Mouse (Mus musculus): Measurements from ENCODE around the gene Ciao1.
"Not testable (repeated sequence)": the region's sequence is repeated elsewhere in the genome, so short reads cannot be mapped to it uniquely, and the experiment has no call there.

Ciao1 gene

DNA sequence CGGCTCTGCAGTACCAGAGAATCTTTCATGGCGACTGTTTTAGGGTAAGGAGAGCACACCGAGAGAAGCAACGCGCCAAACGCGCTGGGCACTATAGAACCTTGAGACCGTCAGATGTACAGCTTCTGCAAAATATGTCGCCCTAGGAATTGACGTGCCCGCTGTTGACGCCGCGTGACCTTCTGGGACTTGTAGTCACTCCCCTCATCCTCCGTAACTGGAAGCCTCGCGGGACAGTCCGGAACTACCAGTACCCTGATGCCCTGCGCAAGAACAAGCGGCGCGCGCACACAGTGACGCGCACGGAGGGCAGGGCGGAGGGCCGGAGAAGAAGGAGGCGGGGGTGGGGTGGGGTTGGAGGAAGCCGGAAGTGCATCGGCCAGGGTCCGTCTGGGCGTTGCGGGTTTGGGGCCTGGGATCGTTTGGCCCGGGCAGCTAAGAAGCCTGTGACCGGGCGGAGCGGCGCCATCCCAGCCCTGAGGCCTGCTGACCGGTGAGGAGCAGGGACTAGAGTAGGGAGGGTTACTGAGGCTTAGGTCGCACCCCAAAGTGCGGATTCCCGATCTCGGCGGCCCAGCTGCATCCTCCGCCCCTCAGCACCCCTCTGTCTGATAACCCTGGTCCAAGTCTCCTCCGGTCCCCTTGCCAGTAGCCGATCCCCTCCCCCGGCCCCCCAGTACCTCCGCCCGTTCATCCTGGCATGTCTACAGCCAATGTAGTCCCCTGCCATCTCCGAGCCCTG lies at the start of gene Ciao1, which contains the start of gene Tmem127:
Ciao1 (minus strand) TSS at position 225 of the 742 bp plus-strand sequence.
Tmem127 (plus strand) TSS at position 317 of the 742 bp plus-strand sequence.
- peak; percentile 99 for DNase-seq (ENCODE audit: low read depth)

DNA sequence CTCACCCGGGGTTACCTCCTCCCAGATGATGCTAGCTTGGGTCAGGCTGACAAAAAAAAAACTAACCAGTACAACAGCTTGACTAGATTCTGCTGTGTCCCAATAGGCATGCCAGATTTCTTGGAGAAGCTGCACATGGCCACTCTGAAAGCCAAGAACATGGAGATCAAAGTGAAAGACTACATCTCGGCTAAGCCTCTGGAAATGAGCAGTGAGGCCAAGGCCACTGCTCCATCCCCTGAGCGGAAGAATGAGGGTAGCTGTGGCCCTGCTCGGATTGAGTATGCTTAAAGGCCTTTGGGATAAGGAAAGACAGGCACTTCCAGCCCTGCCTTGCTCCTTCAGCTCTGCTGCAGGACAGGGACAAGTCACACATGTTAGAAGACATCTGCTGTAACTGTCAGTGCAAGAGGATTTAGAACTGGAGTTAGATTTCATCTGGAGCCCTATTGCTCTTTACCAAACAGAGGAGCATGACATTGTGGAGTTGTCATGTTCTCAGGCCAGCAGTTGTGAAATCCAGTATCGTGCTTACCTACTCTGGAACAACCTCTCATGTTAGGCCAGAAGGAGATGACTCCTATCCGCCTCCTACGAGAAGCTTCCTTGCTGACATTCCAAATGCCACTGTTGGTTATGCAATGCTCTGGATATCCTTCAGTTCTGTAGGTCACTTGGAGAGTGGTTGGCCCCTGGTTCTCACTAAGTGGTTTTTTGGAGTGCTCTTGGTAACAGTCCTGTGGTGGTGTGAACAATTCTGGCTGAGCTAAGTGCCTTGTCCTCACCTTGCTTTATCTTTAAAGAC lies 49.6 kb upstream of the Ciao1 start:
- no peak for DNase-seq (ENCODE audit: low read depth)

DNA sequence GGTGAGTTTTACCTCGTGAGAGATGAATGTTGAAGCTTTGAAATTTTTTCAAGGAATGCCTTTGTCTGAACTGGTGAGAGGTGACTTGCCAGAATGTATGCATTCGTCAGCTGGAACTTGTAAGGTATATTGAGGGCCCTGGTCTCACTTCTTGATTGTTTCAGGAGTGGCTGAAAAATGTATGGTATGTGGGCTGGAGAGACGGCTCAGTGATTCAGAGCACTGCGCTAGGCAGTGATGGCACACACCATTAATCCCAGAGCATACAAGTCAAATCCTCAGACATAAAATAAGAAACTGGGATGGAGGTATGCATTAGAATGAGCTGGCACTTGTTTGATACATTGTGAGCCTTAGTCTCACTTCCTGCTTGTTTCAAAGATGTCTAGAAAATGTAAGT lies 44.6 kb upstream of the Ciao1 start:
- no peak for DNase-seq (ENCODE audit: low read depth)

DNA sequence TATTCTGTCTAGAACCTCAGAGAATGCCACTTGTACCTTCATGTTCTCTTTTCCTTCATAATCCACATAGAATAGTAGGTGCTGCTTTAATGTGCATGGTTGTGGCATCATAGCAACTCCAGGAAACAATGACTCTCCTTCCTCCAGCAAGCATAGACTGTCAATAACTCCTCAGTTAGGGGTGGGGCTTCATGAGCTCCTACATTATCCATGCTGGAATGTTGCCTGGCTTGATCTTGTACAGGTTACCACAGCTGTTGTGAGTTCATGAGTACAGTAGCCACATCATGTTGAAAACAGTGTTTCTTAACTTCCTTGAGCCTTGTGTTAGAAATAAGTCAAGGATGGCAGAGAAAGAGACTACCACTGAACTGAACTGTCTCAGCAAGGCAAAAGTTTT lies 30.5 kb upstream of the Ciao1 start:
- DNase-seq (ENCODE audit: low read depth) = no peak

DNA sequence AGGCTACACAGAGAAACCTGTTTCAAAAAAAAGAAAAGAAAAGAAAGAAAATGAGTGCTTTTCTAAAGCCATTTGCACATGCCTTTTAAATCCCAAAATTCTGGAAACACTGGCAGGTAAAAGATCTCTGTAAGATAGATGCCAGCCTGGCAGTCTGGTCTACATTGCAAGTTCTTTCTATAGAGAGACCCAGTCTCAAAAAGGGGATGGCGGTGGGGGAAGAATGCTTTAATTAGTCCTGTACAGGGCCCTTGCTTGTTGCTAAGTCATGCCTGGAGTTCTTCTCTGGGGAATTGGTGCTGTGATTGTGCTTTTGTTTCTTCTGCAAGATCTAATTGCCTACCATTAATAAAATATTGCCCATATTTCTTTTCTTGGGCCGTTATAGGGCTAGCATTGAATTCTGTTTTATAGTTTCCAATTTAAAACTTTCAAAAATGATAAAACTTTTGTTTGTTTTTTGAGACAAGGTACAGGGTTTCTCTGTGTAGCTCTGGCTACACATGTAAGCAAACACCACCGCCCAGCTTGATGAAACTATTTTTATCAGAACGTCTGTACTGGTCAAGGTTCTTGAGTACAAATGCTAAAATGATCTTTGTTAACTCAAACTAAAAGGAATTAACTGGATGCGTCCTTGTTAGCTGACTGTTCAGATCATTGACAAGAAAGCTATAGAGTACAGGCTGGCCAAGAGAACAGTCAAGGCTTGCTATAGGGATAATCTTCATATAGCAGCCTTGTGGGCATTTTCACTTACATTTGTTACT lies 28.1 kb upstream of the Ciao1 start:
- no peak for DNase-seq (ENCODE audit: low read depth)

DNA sequence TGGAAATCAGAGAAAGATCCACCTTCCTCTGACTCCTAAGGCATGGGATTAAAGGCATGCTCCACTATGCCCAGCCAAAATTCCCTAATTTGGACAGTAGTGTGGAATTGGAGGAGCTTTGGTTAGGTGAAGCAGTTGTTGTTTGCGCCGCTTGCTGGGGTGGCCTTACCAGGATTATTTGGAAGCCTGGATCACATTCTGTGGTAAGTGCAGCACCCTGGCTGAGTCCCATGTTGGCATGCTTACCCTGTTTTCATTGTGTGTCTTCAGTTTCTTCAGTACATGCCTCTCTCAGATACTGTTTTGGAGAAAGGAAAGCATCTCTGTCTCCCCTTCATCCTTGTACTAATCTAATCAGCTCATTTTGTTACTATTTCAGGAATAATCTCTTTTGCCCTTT lies 27.0 kb upstream of the Ciao1 start:
- no peak for DNase-seq (ENCODE audit: low read depth)

DNA sequence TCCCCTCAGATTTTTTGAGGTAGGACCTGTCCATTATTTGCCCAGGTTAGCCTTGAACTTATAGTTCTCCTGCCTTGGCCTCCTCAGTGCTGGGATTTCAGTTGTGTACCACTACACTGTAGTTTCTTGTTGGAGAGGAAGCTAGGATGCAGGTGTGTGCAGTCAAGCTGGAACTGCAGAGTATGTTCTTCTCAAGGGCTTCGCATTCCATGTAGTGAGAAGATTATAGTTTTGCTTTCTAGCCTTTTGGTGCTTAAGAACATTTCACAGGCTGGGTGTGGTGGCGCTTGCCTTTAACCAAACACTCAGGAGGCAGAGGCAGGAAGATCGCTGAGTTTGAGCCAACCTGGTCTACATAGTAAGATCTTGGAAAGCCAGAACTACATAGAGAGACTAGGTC lies 25.2 kb upstream of the Ciao1 start:
- DNase-seq (ENCODE audit: low read depth) = no peak

DNA sequence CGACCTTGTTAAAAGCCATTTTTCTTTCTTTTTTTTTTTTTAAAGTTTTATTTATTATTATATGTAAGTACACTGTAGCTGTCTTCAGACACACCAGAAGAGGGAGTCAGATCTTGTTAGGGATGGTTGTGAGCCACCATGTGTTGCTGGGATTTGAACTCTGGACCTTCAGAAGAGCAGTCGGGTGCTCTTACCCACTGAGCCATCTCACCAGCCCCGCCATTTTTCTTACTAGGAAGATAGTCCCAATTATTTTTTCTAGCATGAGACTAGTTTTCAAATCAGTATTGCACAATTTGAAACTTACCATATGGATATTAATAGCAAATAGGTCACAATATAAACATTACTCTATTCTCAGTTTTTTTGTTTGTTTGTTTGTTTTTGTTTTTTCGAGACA lies 24.4 kb upstream of the Ciao1 start:
- DNase-seq (ENCODE audit: low read depth) = not testable (repeated sequence)

DNA sequence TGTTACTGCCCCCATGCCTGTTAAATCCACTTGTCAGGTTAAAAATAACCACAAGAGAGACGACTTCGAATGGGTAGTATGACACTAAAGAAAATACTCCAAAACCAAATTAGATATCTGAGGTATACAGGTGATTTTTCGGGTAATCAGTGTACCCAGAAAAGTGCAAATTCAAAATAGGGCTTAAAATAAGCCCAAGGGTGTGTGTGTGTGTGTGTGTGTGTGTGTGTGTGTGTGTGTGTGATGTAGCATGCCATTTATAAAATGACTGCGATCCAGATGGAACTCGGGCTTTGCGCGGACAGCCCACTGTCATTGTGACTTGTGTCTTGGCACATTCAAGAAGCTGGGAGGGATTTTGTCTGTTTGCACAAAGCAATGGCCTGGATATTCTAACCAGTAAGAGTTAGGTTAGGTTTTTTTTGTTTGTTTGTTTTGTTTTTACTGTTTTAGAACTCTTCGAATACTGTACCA lies 23.5 kb upstream of the Ciao1 start:
- DNase-seq (ENCODE audit: low read depth) = no peak

DNA sequence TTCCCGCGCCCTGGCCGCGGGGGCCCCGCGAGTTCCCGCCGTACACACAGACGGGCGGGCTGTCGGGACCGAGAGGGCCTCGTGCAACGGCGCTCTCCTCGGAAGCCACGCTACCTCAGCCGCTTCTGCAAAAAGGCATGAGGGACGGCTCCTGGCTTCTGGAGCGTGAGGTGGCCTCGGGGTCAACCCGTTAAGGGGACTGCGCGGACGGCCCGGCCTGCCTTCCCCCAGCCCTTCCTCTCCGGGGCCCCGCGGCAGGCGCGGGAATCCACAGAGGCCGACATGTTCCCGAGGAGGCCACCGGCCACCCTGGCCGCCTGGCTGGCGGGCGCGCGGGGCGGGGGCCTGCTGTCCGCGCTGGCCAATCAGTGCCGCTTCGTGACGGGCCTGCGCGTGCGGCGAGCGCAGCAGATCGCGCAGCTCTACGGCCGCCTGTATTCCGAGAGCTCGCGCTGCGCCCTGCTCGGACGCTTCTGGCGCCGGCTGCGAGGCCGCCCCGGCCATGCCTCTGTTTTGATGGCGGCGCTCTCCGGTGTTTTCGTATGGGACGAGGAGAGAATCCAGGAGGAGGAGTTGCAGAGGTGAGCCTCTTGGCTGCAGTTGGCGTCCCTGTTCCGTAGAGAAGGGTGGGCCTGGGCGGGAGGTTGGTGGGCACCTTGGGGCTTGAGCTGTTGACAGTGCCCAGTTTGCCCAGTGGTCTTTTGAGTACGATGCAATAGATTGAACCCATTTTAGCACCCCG lies 22.9 kb upstream of the Ciao1 start:
- peak; percentile 89 for DNase-seq (ENCODE audit: low read depth)

DNA sequence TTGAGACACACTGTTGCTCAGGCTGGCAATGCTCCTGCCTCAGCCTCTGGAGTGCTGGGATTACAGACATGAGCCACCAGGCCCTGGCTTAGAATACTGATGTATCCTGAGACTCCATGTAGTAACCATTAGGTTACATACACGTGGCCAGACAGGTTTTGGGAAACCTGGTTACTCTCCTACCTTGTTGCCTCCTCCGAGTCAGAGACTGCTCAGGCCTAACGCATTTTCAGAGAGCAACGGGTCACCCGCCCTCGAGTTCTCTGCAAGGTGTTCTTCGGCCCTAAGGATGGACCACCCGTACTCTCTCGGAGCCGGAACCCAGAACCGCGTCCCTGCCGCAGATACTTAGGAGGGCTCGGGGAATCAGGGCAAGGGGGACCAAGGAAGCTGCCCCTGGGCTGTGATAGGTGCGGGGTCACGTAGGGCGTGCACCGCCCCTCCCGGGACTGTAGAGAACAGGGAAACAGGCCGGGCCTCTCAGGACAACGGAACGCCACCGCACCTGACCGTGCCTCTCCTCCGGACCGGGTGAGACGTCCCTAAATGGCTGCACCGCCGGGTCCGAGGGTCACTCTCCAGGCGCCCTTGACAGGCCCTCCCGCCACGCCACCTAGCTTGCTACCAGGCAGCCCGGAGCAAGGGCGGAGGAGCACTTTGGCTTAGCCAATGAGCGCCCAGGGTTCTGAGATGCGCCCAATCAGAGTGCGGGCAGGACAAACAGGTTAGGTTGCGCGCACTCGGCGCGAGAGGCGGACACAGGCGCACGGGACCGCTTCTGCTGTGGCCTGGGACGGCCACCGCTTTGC lies 22.1 kb upstream of the Ciao1 start, which contains the start of gene Stard7:
Stard7 (plus strand) TSS at position 728 of the 809 bp plus-strand sequence.
- peak; percentile 98 for DNase-seq (ENCODE audit: low read depth)

DNA sequence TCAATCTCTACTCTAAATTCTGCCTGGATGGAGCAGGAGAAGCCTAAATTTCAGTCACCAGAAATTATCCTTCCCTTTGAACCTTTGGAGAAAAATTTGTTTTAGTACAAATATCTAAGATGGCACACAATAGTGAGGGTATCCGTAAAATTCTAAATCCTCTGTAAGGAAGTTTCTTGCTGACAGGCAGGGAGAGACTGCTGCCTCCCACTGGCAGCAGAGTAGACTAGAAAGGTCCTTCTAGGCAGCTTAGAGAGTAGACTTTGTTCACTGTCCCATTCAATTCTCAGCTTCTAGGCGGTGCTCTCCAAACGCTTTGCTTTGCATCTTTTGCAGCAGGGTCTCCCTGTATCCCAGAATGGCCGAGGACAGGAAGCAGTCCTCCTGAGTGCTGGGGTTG lies 20.2 kb upstream of the Ciao1 start:
- no peak for DNase-seq (ENCODE audit: low read depth)

DNA sequence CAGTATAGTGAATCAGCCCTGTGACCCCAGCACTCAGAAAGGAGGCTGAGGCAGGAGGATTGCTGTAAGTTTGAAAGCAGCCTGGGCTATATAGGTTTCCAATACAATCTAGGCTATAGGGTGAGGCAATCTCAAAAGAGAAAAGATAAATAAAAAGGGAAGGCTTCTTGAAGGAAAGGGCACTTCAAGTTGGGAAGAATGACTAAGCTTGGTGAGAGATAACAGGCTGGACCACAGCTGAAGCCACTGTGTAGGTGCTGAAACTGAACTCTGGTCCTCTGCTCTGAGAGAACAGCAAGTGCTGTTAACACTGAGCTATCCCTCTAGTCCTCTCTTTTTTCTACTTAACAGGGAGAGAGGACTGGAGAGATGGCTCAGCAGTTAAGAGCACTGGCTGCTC lies 14.9 kb upstream of the Ciao1 start:
- DNase-seq (ENCODE audit: low read depth) = no peak

DNA sequence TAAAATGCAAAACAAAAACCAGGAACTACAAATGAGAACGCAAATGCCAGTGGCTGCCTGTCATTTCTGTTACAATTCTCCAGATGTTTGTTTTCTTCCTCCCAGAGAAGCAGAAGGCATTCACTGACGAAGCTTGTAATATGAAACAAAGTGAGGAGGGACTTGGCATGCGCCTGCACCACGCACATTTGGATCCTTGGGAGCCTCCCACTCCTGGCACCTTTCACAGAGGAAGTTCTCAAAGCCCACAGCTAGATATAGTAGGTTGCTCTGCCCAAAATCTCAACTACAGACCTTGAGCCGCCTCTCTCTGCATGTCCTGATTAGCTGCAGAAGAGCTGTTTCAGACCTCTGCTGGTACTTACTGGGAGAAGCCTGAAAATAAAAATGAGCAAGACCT lies 11.7 kb upstream of the Ciao1 start:
- DNase-seq (ENCODE audit: low read depth) = no peak

DNA sequence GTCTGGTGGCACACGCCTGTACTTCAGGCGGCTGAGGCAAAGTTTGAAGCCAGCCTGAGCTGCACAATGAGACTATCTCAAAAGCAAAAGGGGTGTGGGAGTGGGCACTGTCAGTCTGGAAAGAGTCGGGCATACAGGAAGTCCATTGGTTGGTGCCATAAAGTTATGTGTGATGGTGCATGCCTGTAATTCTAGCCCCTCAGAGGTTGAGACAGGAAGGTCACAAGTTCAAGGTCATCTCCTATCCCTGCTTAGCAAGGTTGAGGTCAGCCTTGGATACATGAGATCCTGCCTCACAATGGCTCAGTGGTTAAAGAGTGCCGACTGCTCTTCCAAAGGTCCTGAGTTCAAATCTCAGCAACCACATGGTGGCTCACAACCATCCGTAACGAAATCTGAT lies 7.7 kb upstream of the Ciao1 start:
- no peak for DNase-seq (ENCODE audit: low read depth)

DNA sequence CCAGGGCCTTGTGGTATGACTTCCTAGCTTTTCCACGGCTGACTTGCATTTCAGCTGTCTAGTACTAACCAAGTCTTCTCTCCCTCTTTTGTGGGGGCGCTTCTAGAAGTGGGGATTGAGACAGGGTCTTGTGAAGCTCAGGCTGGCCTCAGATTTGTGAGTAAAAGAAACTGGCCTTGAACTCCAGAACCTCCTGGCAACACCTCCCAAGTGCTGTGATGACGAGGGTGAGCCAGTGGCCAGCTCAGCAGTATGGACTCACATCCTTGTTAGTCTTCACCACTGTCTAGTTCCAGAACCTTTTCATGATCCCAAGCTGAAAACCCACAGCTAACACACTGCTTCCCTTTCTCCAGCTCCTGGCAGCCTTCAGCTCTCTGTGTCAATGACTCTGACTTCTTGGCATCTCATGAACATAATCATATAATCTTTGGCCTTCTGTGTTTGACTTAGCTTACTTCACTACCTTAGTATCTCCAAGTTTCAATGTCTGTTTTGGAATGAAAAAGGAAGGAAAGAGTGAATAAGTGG lies 7.1 kb upstream of the Ciao1 start:
- no peak for DNase-seq (ENCODE audit: low read depth)

DNA sequence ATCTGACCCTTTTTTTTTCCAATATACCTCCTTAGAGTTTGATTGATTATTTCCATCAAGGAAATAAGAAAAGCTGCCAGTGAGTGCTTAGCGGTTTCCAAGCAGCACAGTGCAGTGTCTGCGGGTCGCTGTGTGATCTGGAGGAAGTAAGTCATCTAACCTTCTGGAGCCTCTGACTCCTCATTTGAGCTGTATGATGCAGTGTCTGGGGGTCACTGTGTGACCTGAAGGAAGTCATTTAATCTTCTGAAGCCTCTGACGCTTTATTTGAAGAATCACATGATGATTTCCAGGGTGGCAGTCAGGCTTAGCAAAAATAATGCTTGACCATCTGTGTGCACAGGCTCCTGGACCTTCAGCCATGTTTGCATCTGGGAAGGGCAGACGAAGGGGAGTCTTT lies 5.2 kb upstream of the Ciao1 start:
- DNase-seq (ENCODE audit: low read depth) = no peak

DNA sequence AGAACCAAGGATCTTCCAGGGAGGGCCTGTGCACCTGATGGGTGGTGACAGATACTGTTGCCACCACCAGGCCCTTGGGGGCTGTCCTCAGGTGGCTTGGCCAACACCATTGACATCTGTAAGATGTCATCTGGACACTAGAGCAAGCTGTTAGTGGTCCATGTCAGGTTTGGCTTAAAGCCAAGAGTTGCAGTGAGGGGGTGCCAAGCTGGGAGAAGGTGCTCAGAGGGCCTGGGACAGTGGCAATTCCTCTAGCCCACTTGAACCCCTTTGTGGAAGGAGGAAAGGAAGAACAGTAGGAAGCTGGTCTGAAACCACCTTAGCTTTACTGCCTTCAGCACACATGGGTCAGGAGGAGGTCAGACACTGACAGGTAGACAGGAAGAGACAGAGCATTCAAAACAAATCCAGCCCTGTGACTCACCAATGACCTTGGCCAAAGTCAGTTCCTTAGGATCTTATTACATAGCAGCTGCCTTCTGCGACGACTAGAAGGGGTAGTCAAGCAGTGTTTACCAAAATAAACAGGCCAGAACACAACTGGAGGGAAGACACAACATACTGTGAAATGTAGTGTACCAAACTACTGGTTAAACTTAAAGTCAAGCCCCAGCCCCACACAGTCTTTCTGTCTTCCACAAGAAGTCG lies 4.4 kb upstream of the Ciao1 start:
- no peak for DNase-seq (ENCODE audit: low read depth)

DNA sequence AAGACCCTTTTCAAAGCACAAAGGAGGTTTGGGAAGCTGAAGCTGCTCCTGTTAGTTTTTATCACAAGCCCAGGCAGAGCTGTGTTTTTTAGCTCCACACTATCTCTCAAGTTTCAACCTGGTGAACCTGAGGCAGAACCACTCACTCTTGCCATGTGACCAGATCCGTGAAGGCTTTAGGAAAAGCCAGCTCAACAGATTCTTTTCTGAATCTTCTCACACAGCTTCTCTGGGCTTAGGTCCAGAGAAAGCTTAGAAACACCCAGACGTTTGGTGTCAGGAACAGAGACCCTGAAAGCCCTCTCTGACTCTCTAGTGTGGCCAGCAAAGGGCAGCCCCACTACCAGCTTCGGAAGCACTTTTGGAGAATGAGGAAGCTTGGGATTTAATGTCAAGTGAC lies 3.8 kb upstream of the Ciao1 start:
- DNase-seq (ENCODE audit: low read depth) = no peak
